Mouse (Mus musculus) liver, adult 2 months (tissue): ENCODE measurements around the gene Abcb4.

Experiments
- CTCF ChIP-seq: fragments of 200-500 bp; IDR thresholded peaks from 2 replicates; pipeline ENCODE4 v1.5.1; 2011; ENCODE audit warnings: low read depth, low read length, control low read depth
- POLR2A ChIP-seq: fragments of 200-500 bp; IDR thresholded peaks from 2 replicates; pipeline ENCODE4 v1.6.1; 2011; ENCODE audit warnings: low read length, control low read depth; ENCODE audit not compliant: insufficient read depth; ENCODE audit errors: extremely low read depth

- TF ChIP-seq POLR2A (no peak), CTCF (no peak)
Measured at GRCm38 (mm10) chr5:8917069-8917468, 23.6 kb downstream of the Abcb4 start.
